Comparison of ENCODE assay signal across 8 mouse cellular contexts in genomic region chr11:69681314-69682208, GRCm38 (mm10). TPM values are rescaled to one million over a fixed set of nuclear protein-coding genes. Genes with fewer than 3 reads are reported as not detected.
DNase-seq lines count a peak whose midpoint lies in the region; ATAC-seq and TF ChIP-seq lines count a peak whose summit lies in the region.

Senp3 (minus strand) TSS chr11:69682084.

- peak; percentile 92 for ATAC-seq in embryonic facial prominence, embryonic 13.5 days (ENCODE audit: insufficient number of reproducible peaks, insufficient read depth, low FRiP score, low TSS enrichment, low read depth)
- peak; percentile 95 for ATAC-seq in limb, embryonic 13.5 days (ENCODE audit: low FRiP score, low read depth)
- ATAC-seq in midbrain, embryonic 16.5 days = peak; percentile 97

- peak within 1 kb of the TSS; percentile 92 for H3K9ac ChIP-seq in embryonic facial prominence, embryonic 13.5 days
- peak within 1 kb of the TSS; percentile 79 for H3K9ac ChIP-seq in heart, adult 2 months (ENCODE audit: low read depth, low read length)
- peak within 1 kb of the TSS; percentile 91 for H3K9ac ChIP-seq in limb, embryonic 13.5 days
- peak within 1 kb of the TSS; percentile 80 for H3K9ac ChIP-seq in midbrain, embryonic 16.5 days (ENCODE audit: low read depth, low read length)

- H3K27me3 ChIP-seq in embryonic facial prominence, embryonic 13.5 days = no peaks in the 10 kb centered on the region
- no peaks in the 10 kb centered on the region for H3K27me3 ChIP-seq in heart, adult 2 months (ENCODE audit: control insufficient read depth, insufficient read depth, low read length)
- H3K27me3 ChIP-seq in limb, embryonic 13.5 days = no peaks in the 10 kb centered on the region
- H3K27me3 ChIP-seq in midbrain, embryonic 16.5 days (ENCODE audit: control insufficient read depth, insufficient read depth, low read depth, low read length) = no peaks in the 10 kb centered on the region

- no peaks in the 10 kb centered on the region for H3K79me2 ChIP-seq in heart, adult 2 months (replicated peaks; ENCODE audit: control insufficient read depth, insufficient read depth, low read length)

- peaks cover 36% of the 10 kb centered on the region for H3K36me3 ChIP-seq in embryonic facial prominence, embryonic 13.5 days
- no peaks in the 10 kb centered on the region for H3K36me3 ChIP-seq in heart, adult 2 months (ENCODE audit: control insufficient read depth, insufficient read depth, low read length)
- H3K36me3 ChIP-seq in limb, embryonic 13.5 days = peaks cover 37% of the 10 kb centered on the region
- peaks cover 2% of the 10 kb centered on the region for H3K36me3 ChIP-seq in midbrain, embryonic 16.5 days (ENCODE audit: control insufficient read depth, insufficient read depth, low read length)

- H3K27ac ChIP-seq in embryonic facial prominence, embryonic 13.5 days = peak within 1 kb of the TSS; percentile 97
- peak within 1 kb of the TSS; percentile 82 for H3K27ac ChIP-seq in heart, adult 2 months
- H3K27ac ChIP-seq in limb, embryonic 13.5 days = peak within 1 kb of the TSS; percentile 95
- H3K27ac ChIP-seq in midbrain, embryonic 16.5 days (ENCODE audit: low read length) = peak within 1 kb of the TSS; percentile 89

- H3K4me2 ChIP-seq in embryonic facial prominence, embryonic 13.5 days = peak within 1 kb of the TSS; percentile 93
- H3K4me2 ChIP-seq in limb, embryonic 13.5 days (replicated peaks) = peak within 1 kb of the TSS; percentile 95
- H3K4me2 ChIP-seq in midbrain, embryonic 16.5 days (ENCODE audit: low read length) = peak within 1 kb of the TSS; percentile 93

- peak; percentile 85; the same call in 1 of the 2 replicates for TF ChIP-seq EP300 in heart, adult 2 months (IDR thresholded peaks at IDR 0.05; ENCODE audit: insufficient read depth, low read depth, low read length)

- peak within 1 kb of the TSS; percentile 81 for H3K4me3 ChIP-seq in embryonic facial prominence, embryonic 13.5 days
- peak within 1 kb of the TSS; percentile 98 for H3K4me3 ChIP-seq in heart, adult 2 months
- peak within 1 kb of the TSS; percentile 84 for H3K4me3 ChIP-seq in limb, embryonic 13.5 days
- H3K4me3 ChIP-seq in midbrain, embryonic 16.5 days (ENCODE audit: low read depth, low read length) = peak within 1 kb of the TSS; percentile 67

- TF ChIP-seq CTCF in heart, adult 2 months (IDR thresholded peaks at IDR 0.05) = no peak

- under 1% methylated on average over 79 of the region's 80 CpGs for WGBS in embryonic facial prominence, embryonic 13.5 days
- WGBS in heart, adult 2 months = under 1% methylated on average over 77 of the region's 80 CpGs
- WGBS in limb, embryonic 13.5 days = under 1% methylated on average over 78 of the region's 80 CpGs
- WGBS in midbrain, embryonic 16.5 days = under 1% methylated on average over 78 of the region's 80 CpGs

- peak; percentile 97 for TF ChIP-seq POLR2A in heart, adult 2 months (IDR thresholded peaks at IDR 0.05; ENCODE audit: insufficient read depth, low read depth, low read length)

- peak; percentile 97 for DNase-seq in 3134 (ENCODE audit: extremely low read depth, insufficient read length, low spot score)
- DNase-seq in adrenal gland, postnatal 36 days = peak; percentile 98 to 99
- DNase-seq in heart, adult 2 months = peak; percentile 97 to 98
- DNase-seq in kidney, adult 8-10 months = peak; percentile 95
- DNase-seq in spleen, postnatal 10 days (ENCODE audit: low spot score in 2 of 2) = peak; percentile 90 to 96

- H3K9me3 ChIP-seq in embryonic facial prominence, embryonic 13.5 days = no peaks in the 10 kb centered on the region
- H3K9me3 ChIP-seq in limb, embryonic 13.5 days = no peaks in the 10 kb centered on the region
- H3K9me3 ChIP-seq in midbrain, embryonic 16.5 days (replicated peaks; ENCODE audit: control insufficient read depth, low read length, poor library complexity, severe bottlenecking) = no peaks in the 10 kb centered on the region

- intact Hi-C loops in heart, adult 2 months (cut with DNase I) = loop anchor here (1.0 to 5.0 kb wide), 6 partner anchors 9 to 195 kb away; partner anchors contain the start of genes Eif4a1, Polr2a, Trp53 and Wrap53

- H3K4me1 ChIP-seq in embryonic facial prominence, embryonic 13.5 days = peaks cover 51% of the 10 kb centered on the region
- peaks cover 14% of the 10 kb centered on the region for H3K4me1 ChIP-seq in heart, adult 2 months (ENCODE audit: control insufficient read depth, insufficient read depth, low read length)
- H3K4me1 ChIP-seq in limb, embryonic 13.5 days = peaks cover 52% of the 10 kb centered on the region
- H3K4me1 ChIP-seq in midbrain, embryonic 16.5 days (ENCODE audit: control insufficient read depth, insufficient read depth, low read length) = peaks cover 30% of the 10 kb centered on the region

RNA-seq across cellular contexts. Expression of gene Senp3, which starts in this region (rescaled TPM):
- 10 to 100 TPM; 70.6 to 80.4 TPM for total RNA-seq in adrenal gland, postnatal 36 days (2021)
- 119 and 122 TPM in 2 replicates for polyA plus RNA-seq in embryonic facial prominence, embryonic 13.5 days (2015; fragmentation: Nextera tagmentation; extraction: Ambion mirVana)
- 10 to 100 TPM; 31.1 to 33.2 TPM for total RNA-seq in heart, adult 2 months (2021)
- polyA plus RNA-seq in heart, adult 2 months (2012; rRNA removed) = 35.1 and 51.8 TPM in 2 replicates
- polyA plus RNA-seq in limb, embryonic 13.5 days (2015; fragmentation: Nextera tagmentation; extraction: Ambion mirVana) = 123 and 125 TPM in 2 replicates
- 94.0 and 98.5 TPM in 2 replicates for polyA plus RNA-seq in midbrain, embryonic 16.5 days (2015; fragmentation: Nextera tagmentation; extraction: Ambion mirVana)

Comparison
In these comparisons a context has a peak if more than half of its experiments do, and no peak if none do; other contexts are left out.
1. Peak in every context shown above with its lines: DNase-seq, ATAC-seq, H3K4me3 ChIP-seq and H3K27ac ChIP-seq.